Mouse (Mus musculus) embryonic facial prominence, embryonic 15.5 days (tissue): ENCODE measurements around the gene Ndufa8. TPM values are rescaled to one million over a fixed set of nuclear protein-coding genes. Genes with fewer than 3 reads are reported as not detected.

Source experiments
- ATAC-seq: fragments of 200-750 bp; cut with Nextera tagmentation; 2 replicates; pipeline ENCODE4 v1.8.0; 2017; ENCODE audit warnings: low read depth, moderate TSS enrichment; ENCODE audit not compliant: insufficient number of reproducible peaks, low FRiP score, low TSS enrichment
- H3K27ac ChIP-seq: fragments of 300-500 bp; sonication (generic); replicated peaks from 2 replicates; pipeline ENCODE4 v1.5.1; 2015; ENCODE audit warnings: mild to moderate bottlenecking, inconsistent platforms
- H3K27me3 ChIP-seq: fragments of 300-500 bp; sonication (generic); 2 replicates; pipeline ENCODE4 v1.6.1; 2015; ENCODE audit warnings: inconsistent platforms
- H3K36me3 ChIP-seq: fragments of 300-500 bp; sonication (generic); 2 replicates; pipeline ENCODE4 v1.6.1; 2015; ENCODE audit warnings: mild to moderate bottlenecking, inconsistent platforms
- H3K4me1 ChIP-seq: fragments of 300-500 bp; sonication (generic); 2 replicates; pipeline ENCODE4 v1.6.1; 2015; ENCODE audit warnings: inconsistent platforms
- H3K4me2 ChIP-seq: fragments of 300-500 bp; sonication (generic); replicated peaks from 2 replicates; pipeline ENCODE4 v1.6.1; 2015; ENCODE audit warnings: mild to moderate bottlenecking, inconsistent platforms
- H3K4me3 ChIP-seq: fragments of 300-500 bp; sonication (generic); replicated peaks from 2 replicates; pipeline ENCODE4 v1.5.1; 2015; ENCODE audit warnings: mild to moderate bottlenecking, inconsistent platforms
- H3K9ac ChIP-seq: fragments of 300-500 bp; sonication (generic); 2 replicates; pipeline ENCODE4 v1.6.1; 2015; ENCODE audit warnings: inconsistent platforms
- H3K9me3 ChIP-seq: fragments of 300-500 bp; sonication (generic); replicated peaks from 2 replicates; pipeline ENCODE4 v1.6.1; 2016; ENCODE audit warnings: inconsistent platforms
- WGBS: fragments of 180-500 bp; shearing (Covaris S2); methylation state at CpG from one replicate; pipeline ENCODE4 v1.1.7; 2015; 5-methylcytosine and 5-hydroxymethylcytosine counted together
- polyA plus RNA-seq: library from polyadenylated mRNA; unstranded; fragments of >200 nt; fragmentation: Nextera tagmentation; extraction: Ambion mirVana; gene quantifications from 2 replicates; pipeline ENCODE4 v1.2.1, GENCODE M21; 2015

Gene Ndufa8
- polyA plus RNA-seq, 1 experiment from 2014 or later = 216 TPM

DNA sequence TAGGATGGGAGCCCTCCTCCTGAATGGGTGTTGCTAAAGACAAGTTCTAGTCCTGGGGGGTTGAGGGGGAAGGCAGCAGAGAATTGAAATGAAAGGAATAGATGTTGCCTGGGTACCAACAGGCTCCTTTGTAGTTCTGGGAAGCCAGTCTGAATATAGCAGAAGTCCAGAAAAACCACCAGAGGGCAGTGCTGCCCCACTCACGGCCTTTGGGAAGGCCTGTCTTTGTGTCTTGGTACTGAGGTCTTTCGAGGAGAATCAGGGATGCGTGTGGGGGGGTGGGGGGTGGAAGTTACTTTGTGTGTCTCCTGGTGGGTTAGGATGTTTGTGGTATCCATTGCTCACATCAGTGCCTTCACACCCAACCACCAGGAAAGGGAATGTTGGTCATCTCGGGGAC is 39.8 kb downstream of the Ndufa8 start:
- WGBS = 21% methylated on average over 4 of the region's 4 CpGs
- Histone ChIP-seq H3K36me3 (no peaks in the 10 kb centered on the region), H3K27me3 (no peaks in the 10 kb centered on the region; the same call in 1 of the 2 replicates), H3K4me3 (no peak overlapping the region), H3K4me1 (peaks cover 15% of the 10 kb centered on the region), H3K9ac (no peak overlapping the region), H3K27ac (no peak overlapping the region), H3K4me2 (no peak overlapping the region), H3K9me3 (no peaks in the 10 kb centered on the region)
- no peak for ATAC-seq

DNA sequence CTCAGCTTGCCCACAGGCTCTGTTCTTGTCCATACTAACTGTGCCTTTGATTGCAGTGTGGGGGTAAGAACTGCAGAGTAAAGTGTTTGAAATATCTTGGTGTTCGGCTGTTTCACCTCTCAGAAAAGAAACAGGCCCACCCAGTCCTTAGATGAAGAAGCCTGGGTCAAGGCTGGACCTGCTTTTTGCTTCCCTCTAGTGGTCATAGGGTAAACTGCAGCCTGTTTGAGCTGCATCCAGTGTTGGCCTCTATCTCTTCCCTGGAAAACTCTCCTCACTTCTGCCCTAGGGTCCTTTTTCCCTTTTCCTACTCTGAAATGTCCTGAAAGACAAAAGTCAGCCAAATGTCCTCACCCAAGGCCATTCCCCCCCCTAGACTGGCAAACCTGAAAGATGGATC is 41.1 kb downstream of the Ndufa8 start:
- H3K36me3 ChIP-seq = no peaks in the 10 kb centered on the region
- ATAC-seq = no peak

DNA sequence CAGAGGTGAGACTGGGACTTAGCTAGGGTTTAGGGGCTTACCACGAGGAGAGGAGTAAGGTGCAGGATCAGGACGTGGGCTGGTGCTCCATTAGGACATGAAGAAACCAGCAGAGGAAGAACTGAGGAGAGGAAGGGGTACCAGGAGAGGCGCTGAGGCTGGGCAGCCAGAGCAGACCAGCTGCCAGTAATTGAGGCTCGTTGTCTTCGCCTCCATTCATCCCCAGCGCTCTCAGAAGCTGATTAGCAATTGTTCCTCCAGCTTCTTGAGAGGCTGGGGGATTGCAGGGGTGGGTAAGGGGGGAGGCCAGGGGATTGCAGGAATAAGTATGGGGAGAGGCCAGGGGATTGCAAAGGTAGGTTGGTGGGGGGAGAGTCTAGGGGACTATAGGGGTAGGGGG is 47.0 kb downstream of the Ndufa8 start:
- no peak for ATAC-seq
- WGBS = 39% methylated on average over 6 of the region's 6 CpGs
- Histone ChIP-seq H3K27ac (no peak overlapping the region), H3K4me2 (no peak overlapping the region), H3K36me3 (no peaks in the 10 kb centered on the region), H3K27me3 (no peaks in the 10 kb centered on the region), H3K9ac (no peak overlapping the region), H3K4me1 (no peaks in the 10 kb centered on the region), H3K4me3 (no peak overlapping the region), H3K9me3 (no peaks in the 10 kb centered on the region)

More for the DNA sequence above, 41.1 kb downstream of the Ndufa8 start:
- no peaks in the 10 kb centered on the region for H3K9me3 ChIP-seq
- no peak overlapping the region for H3K27ac ChIP-seq
- H3K27me3 ChIP-seq = no peaks in the 10 kb centered on the region; the same call in 1 of the 2 replicates
- WGBS = 17% methylated on average over 1 of the region's 1 CpGs
- peaks cover 15% of the 10 kb centered on the region for H3K4me1 ChIP-seq
- no peak overlapping the region for H3K4me3 ChIP-seq
- no peak overlapping the region for H3K4me2 ChIP-seq
- no peak overlapping the region for H3K9ac ChIP-seq

DNA sequence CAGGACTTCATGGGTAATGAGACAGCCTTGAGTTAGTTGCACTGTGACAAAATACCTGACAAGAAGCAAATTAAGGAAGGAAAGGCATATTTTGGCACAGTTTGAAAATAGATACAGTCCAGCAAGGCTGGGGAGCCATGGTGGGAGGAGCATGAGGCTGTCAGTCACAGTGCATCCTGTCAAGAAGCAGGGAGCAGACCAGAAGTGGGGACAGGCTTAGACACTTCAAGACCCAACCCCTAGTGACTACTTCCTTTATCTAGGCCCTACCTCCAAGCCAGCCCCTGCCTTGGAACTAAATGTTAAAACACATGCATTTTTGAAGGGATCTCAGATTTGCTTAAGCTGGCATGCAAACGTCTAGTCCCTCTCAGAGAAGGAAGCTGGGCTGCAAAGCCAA is 48.8 kb downstream of the Ndufa8 start:
- Histone ChIP-seq H3K27me3 (peaks cover under 1% of the 10 kb centered on the region; the same call in 1 of the 2 replicates), H3K9ac (no peak overlapping the region), H3K9me3 (no peaks in the 10 kb centered on the region), H3K27ac (no peak overlapping the region), H3K4me1 (no peaks in the 10 kb centered on the region), H3K4me3 (no peak overlapping the region), H3K36me3 (no peaks in the 10 kb centered on the region), H3K4me2 (no peak overlapping the region)
- 38% methylated on average over 1 of the region's 1 CpGs for WGBS
- no peak for ATAC-seq

DNA sequence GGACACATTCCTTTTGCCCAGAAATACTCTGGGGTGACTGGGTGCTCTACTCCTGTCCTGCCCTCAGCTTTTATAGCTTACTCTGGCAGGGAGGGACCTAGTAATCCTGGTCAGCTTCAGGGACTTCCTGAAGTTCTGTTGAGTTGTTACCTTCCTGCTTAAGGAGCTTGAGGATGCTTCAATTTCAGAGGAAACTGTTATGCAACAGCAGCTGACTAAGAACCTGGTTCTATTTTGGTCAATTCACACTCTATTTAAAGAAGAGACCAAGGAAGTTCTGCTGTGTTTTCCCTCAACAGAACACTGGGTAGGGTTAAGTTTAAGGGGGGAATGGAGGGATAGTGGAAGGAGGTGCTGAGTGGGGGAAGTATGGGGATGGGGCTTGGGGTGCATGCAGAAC is 50.0 kb downstream of the Ndufa8 start:
- no peaks in the 10 kb centered on the region for H3K9me3 ChIP-seq
- no peaks in the 10 kb centered on the region for H3K36me3 ChIP-seq
- no peak for ATAC-seq
- peaks cover 5% of the 10 kb centered on the region; the same call in 1 of the 2 replicates for H3K27me3 ChIP-seq
- no peak overlapping the region for H3K9ac ChIP-seq
- H3K4me2 ChIP-seq = no peak overlapping the region
- no peak overlapping the region for H3K4me3 ChIP-seq
- no peaks in the 10 kb centered on the region for H3K4me1 ChIP-seq
- no peak overlapping the region for H3K27ac ChIP-seq

DNA sequence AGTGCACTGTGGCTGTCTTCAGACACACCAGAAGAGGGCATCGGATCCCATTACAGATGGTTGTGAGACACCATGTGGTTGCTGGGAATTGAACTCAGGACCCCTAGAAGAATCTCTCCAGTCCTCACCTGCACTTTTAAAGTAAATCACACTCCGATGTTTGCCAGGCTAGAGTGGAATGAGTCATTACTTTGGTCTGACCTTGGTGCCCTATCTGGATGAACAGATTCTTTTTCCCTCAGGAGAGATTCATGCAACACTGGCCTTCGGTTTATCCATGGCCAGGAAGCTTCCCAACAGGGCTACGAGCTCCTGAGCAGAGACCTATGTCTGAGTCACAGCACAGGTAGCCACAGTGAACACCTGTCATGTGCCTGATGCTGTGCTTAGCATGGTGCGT is 50.8 kb downstream of the Ndufa8 start:
- no peak for ATAC-seq
- no peak overlapping the region for H3K4me3 ChIP-seq
- no peaks in the 10 kb centered on the region for H3K36me3 ChIP-seq
- H3K27ac ChIP-seq = no peak overlapping the region
- 88% methylated on average over 5 of the region's 5 CpGs for WGBS
- no peaks in the 10 kb centered on the region for H3K4me1 ChIP-seq
- no peak overlapping the region for H3K9ac ChIP-seq
- peaks cover 5% of the 10 kb centered on the region; the same call in 1 of the 2 replicates for H3K27me3 ChIP-seq
- no peak overlapping the region for H3K4me2 ChIP-seq
- no peaks in the 10 kb centered on the region for H3K9me3 ChIP-seq

DNA sequence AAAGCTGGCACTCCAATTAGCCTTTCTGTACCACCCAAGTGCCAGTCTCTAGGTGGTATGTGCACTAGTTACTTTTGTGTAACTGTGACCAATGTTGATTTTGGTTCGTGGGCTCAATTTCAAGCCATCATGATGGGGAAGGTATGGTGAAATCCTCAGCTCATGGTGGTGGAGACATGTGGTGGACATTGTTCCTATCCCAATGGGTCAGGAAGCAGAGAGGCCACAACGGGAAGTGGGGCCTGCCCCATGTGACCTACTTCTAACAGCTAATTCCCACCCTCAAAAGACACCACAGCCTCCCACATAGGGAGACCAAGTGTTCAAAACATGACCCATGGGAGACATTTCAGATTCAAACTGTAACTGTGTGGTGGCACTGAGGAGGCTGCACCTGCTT is 52.5 kb downstream of the Ndufa8 start:
- Histone ChIP-seq H3K36me3 (no peaks in the 10 kb centered on the region), H3K4me2 (no peak overlapping the region), H3K9me3 (no peaks in the 10 kb centered on the region), H3K27me3 (peaks cover 5% of the 10 kb centered on the region; the same call in 1 of the 2 replicates), H3K27ac (no peak overlapping the region), H3K4me1 (no peaks in the 10 kb centered on the region), H3K9ac (no peak overlapping the region), H3K4me3 (no peak overlapping the region)
- no peak for ATAC-seq
- 80% methylated on average over 2 of the region's 2 CpGs for WGBS

DNA sequence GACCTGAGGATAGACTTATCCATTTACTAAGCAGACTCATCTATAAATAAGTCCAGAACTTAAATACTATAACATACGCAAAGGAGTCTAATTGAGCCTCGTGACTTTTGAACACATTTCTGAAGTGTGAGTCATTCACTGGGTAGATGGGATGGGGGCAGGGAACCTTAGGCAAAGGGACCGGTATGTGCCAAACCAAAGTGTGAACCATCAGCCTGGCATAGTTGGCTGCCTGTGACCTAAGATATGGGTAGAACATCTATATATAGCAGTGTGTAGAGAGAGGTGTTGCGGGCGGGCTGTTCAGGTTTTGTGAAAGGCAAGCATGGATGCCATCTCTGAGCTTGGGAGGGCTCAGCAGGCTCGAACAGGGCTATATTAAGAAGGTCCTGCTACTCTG is 54.9 kb downstream of the Ndufa8 start:
- peaks cover 5% of the 10 kb centered on the region; the same call in 1 of the 2 replicates for H3K27me3 ChIP-seq
- H3K4me3 ChIP-seq = no peak overlapping the region
- H3K4me1 ChIP-seq = no peaks in the 10 kb centered on the region
- no peak for ATAC-seq
- H3K9me3 ChIP-seq = no peaks in the 10 kb centered on the region
- 76% methylated on average over 6 of the region's 6 CpGs for WGBS
- no peak overlapping the region for H3K4me2 ChIP-seq
- no peak overlapping the region for H3K27ac ChIP-seq
- no peaks in the 10 kb centered on the region for H3K36me3 ChIP-seq
- H3K9ac ChIP-seq = no peak overlapping the region

DNA sequence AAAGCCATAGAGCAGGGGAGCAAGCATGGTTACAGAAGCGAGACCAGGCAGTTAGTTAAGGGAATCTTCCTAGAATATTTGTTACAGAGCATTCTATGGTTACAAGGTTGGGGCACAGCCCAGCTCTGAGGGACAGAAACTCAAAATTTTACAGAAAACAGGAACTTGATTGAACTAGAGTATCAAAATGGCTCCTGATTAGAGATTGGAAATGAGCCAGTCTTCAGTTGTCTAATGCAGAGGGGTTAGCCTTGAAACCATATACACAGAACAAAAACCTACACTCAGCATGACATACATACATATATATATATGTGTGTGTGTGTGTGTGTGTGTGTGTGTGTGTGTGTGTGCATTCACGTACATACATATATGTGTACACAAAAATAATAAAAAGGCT is 55.7 kb downstream of the Ndufa8 start:
- Histone ChIP-seq H3K9me3 (no peaks in the 10 kb centered on the region), H3K4me3 (no peak overlapping the region)
- WGBS = 64% methylated on average over 2 of the region's 2 CpGs

DNA sequence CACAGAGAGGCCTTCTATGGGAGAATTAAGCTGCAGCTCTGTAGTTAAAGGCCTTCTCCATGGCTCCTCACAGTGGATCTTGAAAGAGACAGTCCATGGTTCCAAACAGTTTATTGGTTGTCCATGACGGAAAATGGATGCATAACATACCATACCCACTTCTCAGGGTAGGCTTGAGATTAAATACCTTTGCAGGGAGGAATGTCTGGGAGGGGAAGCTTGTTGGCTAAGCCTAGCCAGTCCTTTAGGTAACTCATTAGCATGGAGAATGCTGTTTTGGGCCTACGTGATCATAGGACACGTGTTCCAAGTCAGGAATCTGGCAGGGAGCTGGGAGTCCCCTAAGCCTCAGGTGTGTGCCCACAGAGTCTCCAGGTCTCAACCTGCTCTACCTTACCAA is 56.9 kb downstream of the Ndufa8 start:
- 67% methylated on average over 3 of the region's 3 CpGs for WGBS
- H3K36me3 ChIP-seq = no peaks in the 10 kb centered on the region

More for the DNA sequence above, 55.7 kb downstream of the Ndufa8 start:
- Histone ChIP-seq H3K27me3 (peaks cover 5% of the 10 kb centered on the region; the same call in 1 of the 2 replicates), H3K9ac (no peak overlapping the region), H3K4me1 (no peaks in the 10 kb centered on the region), H3K36me3 (no peaks in the 10 kb centered on the region), H3K27ac (no peak overlapping the region), H3K4me2 (no peak overlapping the region)
- no peak for ATAC-seq

More for the DNA sequence above, 56.9 kb downstream of the Ndufa8 start:
- ATAC-seq = no peak
- no peak overlapping the region for H3K9ac ChIP-seq
- H3K4me2 ChIP-seq = no peak overlapping the region
- no peaks in the 10 kb centered on the region for H3K4me1 ChIP-seq
- no peak overlapping the region for H3K4me3 ChIP-seq
- peaks cover 6% of the 10 kb centered on the region for H3K27me3 ChIP-seq
- no peak overlapping the region for H3K27ac ChIP-seq
- H3K9me3 ChIP-seq = no peaks in the 10 kb centered on the region
